Mouse (Mus musculus) liver (tissue): ENCODE results near the gene Fam89b.
A peak's percentile ranks its signal among the peaks of the same experiment; 100 is the strongest.
"Not testable (repeated sequence)": the region's sequence is repeated elsewhere in the genome, so short reads cannot be mapped to it uniquely, and the experiment has no call there.

Experiments used
- DNase-seq: peaks from one replicate; pipeline ENCODE4 v3.0.0-alpha.2; 2020; ENCODE audit warnings: mixed read lengths

The Fam89b gene

GRCm38 (mm10) chr19:5710068-5710467 lies 19.4 kb downstream of the Fam89b start:
- no peak for DNase-seq

GRCm38 (mm10) chr19:5704801-5705571 lies 24.5 kb downstream of the Fam89b start:
- DNase-seq, result peak; percentile 83

- peak; percentile 76 for DNase-seq
Observed at GRCm38 (mm10) chr19:5704163-5704800, 25.2 kb downstream of the Fam89b start, which contains the start of gene Kcnk7. Kcnk7 (plus strand) TSS chr19:5704367.

- DNase-seq, result no peak
Observed at GRCm38 (mm10) chr19:5695849-5696462, 33.5 kb downstream of the Fam89b start.

- no peak for DNase-seq
Observed at GRCm38 (mm10) chr19:5693801-5694200, 35.7 kb downstream of the Fam89b start.

- no peak for DNase-seq
Observed at GRCm38 (mm10) chr19:5692913-5693396, 36.5 kb downstream of the Fam89b start.

GRCm38 (mm10) chr19:5692086-5692912 lies 37.2 kb downstream of the Fam89b start:
- DNase-seq, result peak; percentile 38

- DNase-seq, result no peak
Observed at GRCm38 (mm10) chr19:5691601-5692000, 37.9 kb downstream of the Fam89b start.

- no peak for DNase-seq
Observed at GRCm38 (mm10) chr19:5690343-5690735, 39.1 kb downstream of the Fam89b start.

GRCm38 (mm10) chr19:5689565-5690342 lies 39.7 kb downstream of the Fam89b start:
- DNase-seq, result peak; percentile 92

GRCm38 (mm10) chr19:5689088-5689428 lies 40.4 kb downstream of the Fam89b start:
- no peak for DNase-seq

GRCm38 (mm10) chr19:5688200-5689087 lies 41.0 kb downstream of the Fam89b start, which contains the start of the genes Map3k11 and Pcnx3:
Map3k11 (plus strand) TSS chr19:5688742.
Pcnx3 (minus strand) TSS chr19:5688908.
- peak; percentile 96 for DNase-seq

- no peak for DNase-seq
Observed at GRCm38 (mm10) chr19:5687738-5688137, 41.7 kb downstream of the Fam89b start.

- not testable (repeated sequence) for DNase-seq
Observed at GRCm38 (mm10) chr19:5686954-5687353, 42.5 kb downstream of the Fam89b start.

GRCm38 (mm10) chr19:5686437-5686836 lies 43.0 kb downstream of the Fam89b start:
- peak; percentile 72 for DNase-seq

GRCm38 (mm10) chr19:5685861-5686260 lies 43.6 kb downstream of the Fam89b start:
- no peak for DNase-seq

GRCm38 (mm10) chr19:5685431-5685830 lies 44.0 kb downstream of the Fam89b start:
- no peak for DNase-seq

GRCm38 (mm10) chr19:5684985-5685384 lies 44.5 kb downstream of the Fam89b start:
- no peak for DNase-seq

- DNase-seq, result no peak
Observed at GRCm38 (mm10) chr19:5684236-5684635, 45.2 kb downstream of the Fam89b start.

GRCm38 (mm10) chr19:5680432-5680831 lies 49.0 kb downstream of the Fam89b start:
- DNase-seq, result no peak
